ENCODE assay signal across 13 mouse cellular contexts in genomic region chr13:52849394-52849801, GRCm38 (mm10).
DNase-seq lines count a peak whose midpoint lies in the region; ATAC-seq and TF ChIP-seq lines count a peak whose summit lies in the region.
"Had no signal": no experiment of that assay in that cellular context is flagged by ENCODE, and none has a peak within 500 bp of the region (broad histone marks: within the 10 kb centered on the region; RNA-seq: fewer than 3 reads in every experiment).

No protein-coding gene starts in this region.

- WGBS in intestine, embryonic 16.5 days, result 78% methylated on average over 9 of the region's 9 CpGs
- WGBS in intestine, postnatal 0 days, result 86% methylated on average over 9 of the region's 9 CpGs
- 49% methylated on average over 9 of the region's 9 CpGs for WGBS in forebrain, embryonic 16.5 days
- WGBS in stomach, embryonic 16.5 days, result 67% methylated on average over 9 of the region's 9 CpGs
- 85% methylated on average over 9 of the region's 9 CpGs for WGBS in kidney, adult 2 months

- TF ChIP-seq POLR2A in kidney, adult 2 months (IDR thresholded peaks at IDR 0.05; ENCODE audit: low read depth, low read length), result no peak

- H3K9me3 ChIP-seq in intestine, embryonic 16.5 days (ENCODE audit: control insufficient read depth, low read length), result no peaks in the 10 kb centered on the region
- H3K9me3 ChIP-seq in intestine, postnatal 0 days (ENCODE audit: control insufficient read depth), result no peaks in the 10 kb centered on the region
- no peaks in the 10 kb centered on the region for H3K9me3 ChIP-seq in forebrain, embryonic 16.5 days (ENCODE audit: control insufficient read depth, low read length)
- no peaks in the 10 kb centered on the region for H3K9me3 ChIP-seq in stomach, embryonic 16.5 days (replicated peaks; ENCODE audit: control insufficient read depth, low read length)
- H3K9me3 ChIP-seq: heart, embryonic 12.5 days; limb, embryonic 10.5 days; neural tube, embryonic 12.5 days had no signal

- no peak overlapping the region for H3K4me3 ChIP-seq in intestine, embryonic 16.5 days (ENCODE audit: low read length)
- no peak overlapping the region for H3K4me3 ChIP-seq in intestine, postnatal 0 days (ENCODE audit: low read depth, low read length)
- no peak overlapping the region for H3K4me3 ChIP-seq in forebrain, embryonic 16.5 days (replicated peaks; ENCODE audit: low read length)
- no peak overlapping the region for H3K4me3 ChIP-seq in stomach, embryonic 16.5 days (replicated peaks; ENCODE audit: low read length)
- H3K4me3 ChIP-seq in kidney, adult 2 months (ENCODE audit: insufficient read depth, low read depth, low read length), result no peak overlapping the region
- H3K4me3 ChIP-seq: heart, embryonic 12.5 days; limb, embryonic 10.5 days; neural tube, embryonic 12.5 days had no signal

- TF ChIP-seq CTCF in intestine, postnatal 0 days (IDR thresholded peaks at IDR 0.05; ENCODE audit: low read depth), result no peak
- TF ChIP-seq CTCF in kidney, adult 2 months (conservative IDR thresholded peaks at IDR 0.05; ENCODE audit: insufficient read depth, insufficient read length, low read depth, low read length), result no peak

- H3K9ac ChIP-seq in intestine, embryonic 16.5 days (ENCODE audit: low read depth, low read length), result no peak overlapping the region
- no peak overlapping the region for H3K9ac ChIP-seq in intestine, postnatal 0 days (ENCODE audit: low read depth, low read length)
- H3K9ac ChIP-seq in forebrain, embryonic 16.5 days (replicated peaks; ENCODE audit: low read depth, low read length), result no peak overlapping the region; the same call in 1 of the 2 replicates
- H3K9ac ChIP-seq in stomach, embryonic 16.5 days (ENCODE audit: low read length), result no peak overlapping the region
- H3K9ac ChIP-seq: heart, embryonic 12.5 days; neural tube, embryonic 12.5 days had no signal

- no peak overlapping the region for H3K4me2 ChIP-seq in intestine, embryonic 16.5 days (ENCODE audit: low read depth, low read length)
- H3K4me2 ChIP-seq in intestine, postnatal 0 days (replicated peaks; ENCODE audit: low read depth), result no peak overlapping the region
- H3K4me2 ChIP-seq in forebrain, embryonic 16.5 days (ENCODE audit: low read length), result no peak overlapping the region
- no peak overlapping the region for H3K4me2 ChIP-seq in stomach, embryonic 16.5 days (ENCODE audit: low read depth, low read length)
- H3K4me2 ChIP-seq: heart, embryonic 12.5 days; neural tube, embryonic 12.5 days had no signal

- ATAC-seq in intestine, embryonic 16.5 days, result peak; percentile 31; the same call in 1 of the 2 replicates
- no peak for ATAC-seq in intestine, postnatal 0 days
- ATAC-seq in forebrain, embryonic 16.5 days, result 0 out of 2 replicates have a peak, but pooled peaks have one; percentile 20
- peak; percentile 25; the same call in 1 of the 2 replicates for ATAC-seq in stomach, embryonic 16.5 days (ENCODE audit: insufficient read depth, low FRiP score)

- H3K27ac ChIP-seq in intestine, embryonic 16.5 days (ENCODE audit: low read length), result no peak overlapping the region
- no peak overlapping the region for H3K27ac ChIP-seq in intestine, postnatal 0 days (ENCODE audit: low read depth, low read length)
- H3K27ac ChIP-seq in forebrain, embryonic 16.5 days (ENCODE audit: low read length), result no peak overlapping the region
- peak overlapping the region; percentile 66; the same call in 1 of the 2 replicates for H3K27ac ChIP-seq in stomach, embryonic 16.5 days (ENCODE audit: low read length)
- H3K27ac ChIP-seq in kidney, adult 2 months (ENCODE audit: insufficient read depth, low read depth, low read length), result no peak overlapping the region
- H3K27ac ChIP-seq: limb, embryonic 10.5 days; neural tube, embryonic 12.5 days had no signal

- peaks cover 6% of the 10 kb centered on the region; the same call in 1 of the 2 replicates for H3K4me1 ChIP-seq in intestine, embryonic 16.5 days (ENCODE audit: control insufficient read depth, insufficient read depth, low read length)
- no peaks in the 10 kb centered on the region for H3K4me1 ChIP-seq in intestine, postnatal 0 days (replicated peaks; ENCODE audit: control insufficient read depth, insufficient read depth, low read length)
- H3K4me1 ChIP-seq in forebrain, embryonic 16.5 days (replicated peaks; ENCODE audit: control insufficient read depth, insufficient read depth, low read length), result peaks cover 16% of the 10 kb centered on the region
- H3K4me1 ChIP-seq in stomach, embryonic 16.5 days (ENCODE audit: control insufficient read depth, insufficient read depth, low read length), result 0 out of 2 replicates have a peak, but pooled peaks cover 8% of the 10 kb centered on the region
- no peaks in the 10 kb centered on the region for H3K4me1 ChIP-seq in kidney, adult 2 months (ENCODE audit: control insufficient read depth, insufficient read depth, low read length)

- DNase-seq in cerebellum, adult 11 months, result peak; percentile 51
- DNase-seq in kidney, adult 2 months, result no peak
- DNase-seq in left cerebral cortex, postnatal 25 days (ENCODE audit: low spot score in 2 of 2), result no peak
- no peak for DNase-seq in right cerebral cortex, postnatal 14 days
- DNase-seq: B cell, adult 2 months; kidney, adult 11 months had no signal

- no peaks in the 10 kb centered on the region for H3K27me3 ChIP-seq in intestine, embryonic 16.5 days (replicated peaks; ENCODE audit: control insufficient read depth, insufficient read depth, low read length)
- no peaks in the 10 kb centered on the region for H3K27me3 ChIP-seq in intestine, postnatal 0 days (replicated peaks; ENCODE audit: control insufficient read depth, insufficient read depth, low read length)
- no peaks in the 10 kb centered on the region for H3K27me3 ChIP-seq in forebrain, embryonic 16.5 days (replicated peaks; ENCODE audit: control insufficient read depth, insufficient read depth, low read length)
- no peaks in the 10 kb centered on the region for H3K27me3 ChIP-seq in stomach, embryonic 16.5 days (ENCODE audit: control insufficient read depth, insufficient read depth, low read length)
- H3K27me3 ChIP-seq in kidney, adult 2 months (replicated peaks; ENCODE audit: control insufficient read depth, insufficient read depth, low read length), result no peaks in the 10 kb centered on the region
- H3K27me3 ChIP-seq: heart, embryonic 12.5 days; neural tube, embryonic 12.5 days had no signal

- H3K36me3 ChIP-seq in intestine, embryonic 16.5 days (ENCODE audit: control insufficient read depth, insufficient read depth, low read length), result no peaks in the 10 kb centered on the region
- no peaks in the 10 kb centered on the region; the same call in 1 of the 2 replicates for H3K36me3 ChIP-seq in intestine, postnatal 0 days (ENCODE audit: control insufficient read depth, insufficient read depth)
- H3K36me3 ChIP-seq in forebrain, embryonic 16.5 days (ENCODE audit: control insufficient read depth, insufficient read depth), result no peaks in the 10 kb centered on the region
- no peaks in the 10 kb centered on the region for H3K36me3 ChIP-seq in stomach, embryonic 16.5 days (ENCODE audit: control insufficient read depth, insufficient read depth, low read length)
- no peaks in the 10 kb centered on the region for H3K36me3 ChIP-seq in kidney, adult 2 months (ENCODE audit: control insufficient read depth, insufficient read depth, low read length)
- H3K36me3 ChIP-seq: limb, embryonic 10.5 days; neural tube, embryonic 12.5 days had no signal

- intact Hi-C loops in left cerebral cortex, postnatal 25 days (cut with DNase I), result no loop called here
